Mouse (Mus musculus) limb, embryonic 13.5 days (tissue): ENCODE data around the gene 2210016F16Rik. TPM values are rescaled to one million over a fixed set of nuclear protein-coding genes. Genes with fewer than 3 reads are reported as not detected.
A peak's percentile ranks its signal among the peaks of the same experiment; 100 is the strongest.

Source experiments
- ATAC-seq: fragments of 200-750 bp; cut with Nextera tagmentation; 2 replicates; pipeline ENCODE4 v1.8.0; 2017; ENCODE audit warnings: low read depth, moderate number of reproducible peaks, moderate TSS enrichment; ENCODE audit not compliant: low FRiP score
- H3K27ac ChIP-seq: fragments of 300-500 bp; sonication (generic); 2 replicates; pipeline ENCODE4 v1.5.1; 2015; ENCODE audit warnings: inconsistent platforms, mild to moderate bottlenecking, moderate library complexity
- H3K27me3 ChIP-seq: fragments of 300-500 bp; sonication (generic); 2 replicates; pipeline ENCODE4 v1.6.1; 2015; ENCODE audit warnings: mild to moderate bottlenecking, inconsistent platforms
- H3K36me3 ChIP-seq: fragments of 300-500 bp; sonication (generic); 2 replicates; pipeline ENCODE4 v1.6.1; 2015; ENCODE audit warnings: inconsistent platforms, mild to moderate bottlenecking, moderate library complexity
- H3K4me1 ChIP-seq: fragments of 300-500 bp; sonication (generic); 2 replicates; pipeline ENCODE4 v1.6.1; 2015; ENCODE audit warnings: inconsistent platforms
- H3K4me2 ChIP-seq: fragments of 300-500 bp; sonication (generic); replicated peaks from 2 replicates; pipeline ENCODE4 v1.6.1; 2015; ENCODE audit warnings: inconsistent platforms, mild to moderate bottlenecking, moderate library complexity
- H3K4me3 ChIP-seq: fragments of 300-500 bp; sonication (generic); 2 replicates; pipeline ENCODE4 v1.5.1; 2015; ENCODE audit warnings: moderate library complexity, mild to moderate bottlenecking, inconsistent platforms
- H3K9ac ChIP-seq: fragments of 300-500 bp; sonication (generic); 2 replicates; pipeline ENCODE4 v1.6.1; 2015; ENCODE audit warnings: mild to moderate bottlenecking, inconsistent platforms
- H3K9me3 ChIP-seq: fragments of 300-500 bp; sonication (generic); 2 replicates; pipeline ENCODE4 v1.6.1; 2016; ENCODE audit warnings: inconsistent platforms
- WGBS: fragments of 180-500 bp; shearing (Covaris S2); methylation state at CpG from one replicate; pipeline ENCODE4 v1.1.7; 2015; 5-methylcytosine and 5-hydroxymethylcytosine counted together
- microRNA counts: library from miRNA; unstranded; fragments of <30 nt; microRNA quantifications from one replicate; lab custom pipeline; 2016
- microRNA-seq: library from miRNA; unstranded; fragments of <30 nt; microRNA quantifications from one replicate; pipeline ENCODE4, GENCODE M21; 2016
- polyA plus RNA-seq: library from polyadenylated mRNA; unstranded; fragments of >200 nt; fragmentation: Nextera tagmentation; extraction: Ambion mirVana; gene quantifications from 2 replicates; pipeline ENCODE4 v1.2.1, GENCODE M21; 2015

The 2210016F16Rik gene
- polyA plus RNA-seq, 1 experiment from 2014 or later = 22.8 TPM

DNA sequence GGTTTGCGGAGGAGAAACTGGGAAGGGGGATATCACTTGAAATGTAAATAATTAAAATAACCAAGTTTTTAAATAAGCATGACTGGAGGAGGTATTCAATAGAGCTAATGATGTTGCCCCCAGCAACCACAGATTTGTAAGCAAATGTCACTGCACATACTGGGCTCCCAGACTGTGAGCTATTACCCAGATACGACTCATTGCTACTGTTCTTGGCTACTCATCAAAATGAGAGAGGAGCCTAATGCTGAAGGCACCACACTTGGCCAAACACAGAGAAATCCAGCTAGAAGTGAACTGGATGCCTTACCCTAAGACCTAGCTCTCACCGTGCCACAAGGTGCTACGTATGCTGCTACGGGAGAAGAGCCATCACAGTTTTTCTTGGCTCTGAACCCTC is 50.9 kb downstream of the 2210016F16Rik start:
- H3K4me3 ChIP-seq = no peak overlapping the region
- no peak overlapping the region for H3K9ac ChIP-seq
- H3K36me3 ChIP-seq = no peaks in the 10 kb centered on the region
- no peak overlapping the region for H3K27ac ChIP-seq
- H3K4me2 ChIP-seq = no peak overlapping the region
- no peaks in the 10 kb centered on the region for H3K4me1 ChIP-seq
- 92% methylated on average over 5 of the region's 5 CpGs for WGBS
- ATAC-seq = no peak
- H3K9me3 ChIP-seq = 0 out of 2 replicates have a peak, but pooled peaks cover 5% of the 10 kb centered on the region
- H3K27me3 ChIP-seq = no peaks in the 10 kb centered on the region

MicroRNAs within 50 kb of the gene (microRNA counts, 519-probe panel; counts per million panel counts)
- 2,851 counts per million, percentile 45 among the panel's probes with 10 or more counts for microRNA mmu-miR-7a (lab: Ali Mortazavi, UCI)

Small RNA genes within 50 kb of the gene (microRNA-seq; reads per million reads assigned to microRNA genes)
- gene Mir7-1 = 52.2 reads per million, percentile 45 among the genes with 10 or more reads in this experiment

Other genes starting within 250 kb of the 2210016F16Rik start
- 38.9 and 41.3 TPM in 2 replicates for gene Idnk, start 227.6 kb downstream of the 2210016F16Rik start, polyA plus RNA-seq
- gene Ubqln1, start 169.6 kb downstream of the 2210016F16Rik start, polyA plus RNA-seq = 94.0 and 101 TPM in 2 replicates
- gene Gkap1, start 109.5 kb downstream of the 2210016F16Rik start, polyA plus RNA-seq = 25.1 TPM in 2 replicates
- 0.70 and 1.1 TPM in 2 replicates for gene Kif27, start 26.1 kb downstream of the 2210016F16Rik start, polyA plus RNA-seq
- 25.2 and 27.5 TPM in 2 replicates for gene Rmi1, start 17.0 kb upstream of the 2210016F16Rik start, polyA plus RNA-seq
- gene Hnrnpk, start 18.1 kb upstream of the 2210016F16Rik start, polyA plus RNA-seq = 1,793 and 1,850 TPM in 2 replicates
- 0.09 TPM in 1 of 2 replicates, not detected in the other for gene Slc28a3, start 225.7 kb upstream of the 2210016F16Rik start, polyA plus RNA-seq